Mouse (Mus musculus) limb, embryonic 14.5 days (tissue): Measurements from ENCODE around the gene Coq8a. TPM values are rescaled to one million over a fixed set of nuclear protein-coding genes. Genes with fewer than 3 reads are reported as not detected.

ENCODE experiments used
- ATAC-seq: fragments of 200-750 bp; cut with Nextera tagmentation; 2 replicates; pipeline ENCODE4 v1.8.0; 2017; ENCODE audit warnings: low read depth, moderate number of reproducible peaks, moderate TSS enrichment; ENCODE audit not compliant: low FRiP score
- DNase-seq: peaks from one replicate; pipeline ENCODE4 v3.0.0-alpha.2; 2015; ENCODE audit warnings: low spot score
- H3K27ac ChIP-seq: fragments of 300-500 bp; sonication (generic); replicated peaks from 2 replicates; pipeline ENCODE4 v1.5.1; 2014; ENCODE audit warnings: low read depth, mild to moderate bottlenecking, low read length, moderate library complexity, mixed read lengths
- H3K27me3 ChIP-seq: fragments of 300-500 bp; sonication (generic); 2 replicates; pipeline ENCODE4 v1.6.1; 2014; ENCODE audit warnings: low read length, mixed read lengths; ENCODE audit not compliant: control insufficient read depth, insufficient read depth
- H3K36me3 ChIP-seq: fragments of 300-500 bp; sonication (generic); 2 replicates; pipeline ENCODE4 v1.6.1; 2014; ENCODE audit warnings: mild to moderate bottlenecking, low read length, moderate library complexity, mixed read lengths; ENCODE audit not compliant: control insufficient read depth, insufficient read depth
- H3K4me1 ChIP-seq: fragments of 300-500 bp; sonication (generic); 2 replicates; pipeline ENCODE4 v1.6.1; 2014; ENCODE audit warnings: antibody characterized with exemption, low read length, mixed read lengths; ENCODE audit not compliant: control insufficient read depth, insufficient read depth
- H3K4me2 ChIP-seq: fragments of 300-500 bp; sonication (generic); replicated peaks from 2 replicates; pipeline ENCODE4 v1.6.1; 2014; ENCODE audit warnings: low read depth, mild to moderate bottlenecking, low read length, moderate library complexity; ENCODE audit not compliant: severe bottlenecking
- H3K4me3 ChIP-seq: fragments of 300-500 bp; sonication (generic); replicated peaks from 2 replicates; pipeline ENCODE4 v1.5.1; 2014; ENCODE audit warnings: low read length
- H3K9ac ChIP-seq: fragments of 300-500 bp; sonication (generic); 2 replicates; pipeline ENCODE4 v1.6.1; 2014; ENCODE audit warnings: mild to moderate bottlenecking, low read depth, low read length, moderate library complexity; ENCODE audit not compliant: severe bottlenecking
- H3K9me3 ChIP-seq: fragments of 300-500 bp; sonication (generic); 2 replicates; pipeline ENCODE4 v1.6.1; 2016; ENCODE audit warnings: low read length; ENCODE audit not compliant: control insufficient read depth
- POLR2A ChIP-seq: fragments of 200-500 bp; IDR thresholded peaks from 2 replicates; pipeline ENCODE4 v1.8.0; 2012; ENCODE audit warnings: inconsistent platforms, mild to moderate bottlenecking, moderate library complexity, borderline replicate concordance; ENCODE audit not compliant: insufficient read depth, insufficient read length; ENCODE audit errors: extremely low read depth
- WGBS: fragments of 180-500 bp; shearing (Covaris S2); extraction: QIAGEN DNeasy Blood & Tissue Kit; methylation state at CpG from one replicate; pipeline ENCODE4 v1.1.7; 2014; 5-methylcytosine and 5-hydroxymethylcytosine counted together
- polyA plus RNA-seq, 2 experiments: library from polyadenylated mRNA; depleted of rRNA in 1 of 2; stranded (reverse) in 1 of 2; unstranded in 1 of 2; fragments of >200 nt; fragmentation: Nextera tagmentation in 1 of 2; extraction: Ambion mirVana in 1 of 2; gene quantifications; 2 replicates each; pipeline versions ENCODE4 v1.2.1 to v1.2.3; 2012 to 2014

Gene Coq8a
- polyA plus RNA-seq, 2 experiments = 6.3 to 8.1 TPM

- Histone ChIP-seq H3K4me3 (no peak overlapping the region), H3K27me3 (no peaks in the 10 kb centered on the region)
- 83% methylated on average over 3 of the region's 3 CpGs for WGBS
Observed at GRCm38 (mm10) chr1:180197956-180198355, 1.4 kb downstream of the Coq8a start.

GRCm38 (mm10) chr1:180196508-180196907 lies 2.9 kb downstream of the Coq8a start:
- Histone ChIP-seq H3K27ac (no peak overlapping the region), H3K36me3 (no peaks in the 10 kb centered on the region), H3K4me3 (peak overlapping the region; percentile 56), H3K4me2 (peak overlapping the region; percentile 88), H3K9me3 (no peaks in the 10 kb centered on the region), H3K9ac (peak overlapping the region; percentile 26; the same call in 1 of the 2 replicates), H3K27me3 (no peaks in the 10 kb centered on the region), H3K4me1 (peaks cover 4% of the 10 kb centered on the region; the same call in 1 of the 2 replicates)
- ATAC-seq = no peak
- 90% methylated on average over 9 of the region's 9 CpGs for WGBS
- DNase-seq = no peak
- TF ChIP-seq POLR2A = no peak

More at GRCm38 (mm10) chr1:180197956-180198355, 1.4 kb downstream of the Coq8a start:
- H3K27ac ChIP-seq = no peak overlapping the region
- no peak for DNase-seq
- H3K4me1 ChIP-seq = peaks cover 4% of the 10 kb centered on the region; the same call in 1 of the 2 replicates
- H3K4me2 ChIP-seq = no peak overlapping the region
- no peak for TF ChIP-seq POLR2A
- no peaks in the 10 kb centered on the region for H3K9me3 ChIP-seq
- no peaks in the 10 kb centered on the region for H3K36me3 ChIP-seq
- no peak for ATAC-seq
- H3K9ac ChIP-seq = no peak overlapping the region

GRCm38 (mm10) chr1:180195703-180196381 lies 3.6 kb downstream of the Coq8a start:
- Histone ChIP-seq H3K9me3 (no peaks in the 10 kb centered on the region), H3K4me1 (peaks cover 4% of the 10 kb centered on the region; the same call in 1 of the 2 replicates), H3K4me3 (peak overlapping the region; percentile 56), H3K9ac (peak overlapping the region; percentile 48), H3K36me3 (no peaks in the 10 kb centered on the region), H3K4me2 (peak overlapping the region; percentile 88), H3K27me3 (0 out of 2 replicates have a peak, but pooled peaks cover 3% of the 10 kb centered on the region), H3K27ac (no peak overlapping the region)
- under 1% methylated on average over 52 of the region's 57 CpGs for WGBS
- TF ChIP-seq POLR2A = no peak
- DNase-seq (peak; percentile 96), ATAC-seq (peak; percentile 100)

- DNase-seq (peak; percentile 33), ATAC-seq (no peak)
- Histone ChIP-seq H3K36me3 (no peaks in the 10 kb centered on the region), H3K9ac (peak overlapping the region; percentile 48), H3K4me1 (peaks cover 4% of the 10 kb centered on the region; the same call in 1 of the 2 replicates), H3K9me3 (no peaks in the 10 kb centered on the region), H3K27ac (no peak overlapping the region), H3K27me3 (0 out of 2 replicates have a peak, but pooled peaks cover 3% of the 10 kb centered on the region), H3K4me2 (peak overlapping the region; percentile 88), H3K4me3 (peak overlapping the region; percentile 56)
- no peak for TF ChIP-seq POLR2A
- 27% methylated on average over 9 of the region's 9 CpGs for WGBS
Observed at GRCm38 (mm10) chr1:180194781-180195471, 4.5 kb downstream of the Coq8a start.

GRCm38 (mm10) chr1:180194048-180194447 lies 5.4 kb downstream of the Coq8a start:
- DNase-seq (no peak), ATAC-seq (no peak)
- 0 out of 2 replicates have a peak, but pooled peaks cover 3% of the 10 kb centered on the region for H3K27me3 ChIP-seq
- no peaks in the 10 kb centered on the region for H3K36me3 ChIP-seq
- no peak overlapping the region for H3K4me2 ChIP-seq
- WGBS = 81% methylated on average over 9 of the region's 9 CpGs
- H3K4me1 ChIP-seq = peaks cover 4% of the 10 kb centered on the region; the same call in 1 of the 2 replicates
- H3K9ac ChIP-seq = no peak overlapping the region
- no peaks in the 10 kb centered on the region for H3K9me3 ChIP-seq
- no peak overlapping the region for H3K27ac ChIP-seq
- TF ChIP-seq POLR2A = no peak
- no peak overlapping the region for H3K4me3 ChIP-seq
